Mouse (Mus musculus) mouse trophoblast stem cell (cell line): ENCODE results near the gene Unc45a.
"Not testable (repeated sequence)": the region's sequence is repeated elsewhere in the genome, so short reads cannot be mapped to it uniquely, and the experiment has no call there.

ENCODE experiments used
- in situ Hi-C, 2 experiments: fragments of 300-500 bp; cut with MseI, MboI; formaldehyde crosslinking; loops; 2 replicates in 1 of 2; 3 replicates in 1 of 2; pipeline ENCODE4 v1.15.1; 2025

Gene Unc45a

DNA sequence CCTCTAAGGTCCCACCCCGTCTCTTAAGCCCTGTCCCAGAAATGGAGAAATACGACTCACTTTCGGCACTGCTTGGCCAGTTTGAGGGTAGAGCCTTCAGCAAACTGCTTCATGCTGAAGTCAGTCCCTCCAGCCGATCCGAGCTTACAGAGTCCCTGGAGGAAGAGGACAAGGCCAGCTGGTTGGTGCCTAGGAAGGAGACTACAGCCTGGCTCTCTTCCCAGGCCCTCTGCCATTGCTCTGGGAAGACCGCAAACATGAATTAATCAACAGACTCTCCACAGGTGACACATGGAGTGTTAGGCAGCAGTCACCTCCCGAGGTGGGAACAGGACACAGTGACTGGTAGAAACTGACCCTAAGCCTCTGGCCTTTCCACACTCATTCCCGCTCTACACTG, 10.5 kb downstream of the Unc45a start:
- in situ Hi-C loops, result no loop called here

- in situ Hi-C loops, result no loop called here
Observed at GRCm38 (mm10) chr7:80326076-80326475, 14.7 kb downstream of the Unc45a start.

DNA sequence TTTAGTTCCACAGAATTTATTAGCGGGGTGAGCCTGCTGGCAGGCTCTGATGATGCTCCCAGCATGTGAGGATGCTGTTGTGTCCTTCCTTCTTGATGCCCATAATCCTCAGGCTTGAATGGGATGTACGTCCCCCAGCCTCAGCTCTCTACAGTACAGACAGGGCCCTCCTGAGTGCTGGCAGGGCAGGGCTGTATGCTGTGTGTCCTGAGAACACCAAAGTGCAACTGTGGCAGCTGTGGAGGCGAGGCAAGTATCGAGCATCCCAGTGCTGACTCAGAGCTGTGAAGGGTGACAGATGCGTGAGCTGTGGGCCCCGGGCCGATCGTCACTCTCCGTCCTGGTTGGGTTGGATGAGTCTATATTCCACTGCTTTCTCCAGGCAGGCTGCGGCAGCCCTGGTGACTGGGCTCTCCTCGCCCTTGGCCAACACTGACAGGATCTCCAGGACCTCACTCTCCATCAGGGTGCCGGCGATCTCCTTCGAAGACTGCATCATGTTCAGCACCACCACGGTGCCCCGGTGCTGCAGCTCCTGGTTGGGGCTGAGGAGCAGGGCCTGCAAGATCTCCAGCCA, 15.4 kb downstream of the Unc45a start:
- in situ Hi-C loops, result no loop called here

- in situ Hi-C loops, result not testable (repeated sequence)
Observed at GRCm38 (mm10) chr7:80324816-80325119, 16.0 kb downstream of the Unc45a start.

DNA sequence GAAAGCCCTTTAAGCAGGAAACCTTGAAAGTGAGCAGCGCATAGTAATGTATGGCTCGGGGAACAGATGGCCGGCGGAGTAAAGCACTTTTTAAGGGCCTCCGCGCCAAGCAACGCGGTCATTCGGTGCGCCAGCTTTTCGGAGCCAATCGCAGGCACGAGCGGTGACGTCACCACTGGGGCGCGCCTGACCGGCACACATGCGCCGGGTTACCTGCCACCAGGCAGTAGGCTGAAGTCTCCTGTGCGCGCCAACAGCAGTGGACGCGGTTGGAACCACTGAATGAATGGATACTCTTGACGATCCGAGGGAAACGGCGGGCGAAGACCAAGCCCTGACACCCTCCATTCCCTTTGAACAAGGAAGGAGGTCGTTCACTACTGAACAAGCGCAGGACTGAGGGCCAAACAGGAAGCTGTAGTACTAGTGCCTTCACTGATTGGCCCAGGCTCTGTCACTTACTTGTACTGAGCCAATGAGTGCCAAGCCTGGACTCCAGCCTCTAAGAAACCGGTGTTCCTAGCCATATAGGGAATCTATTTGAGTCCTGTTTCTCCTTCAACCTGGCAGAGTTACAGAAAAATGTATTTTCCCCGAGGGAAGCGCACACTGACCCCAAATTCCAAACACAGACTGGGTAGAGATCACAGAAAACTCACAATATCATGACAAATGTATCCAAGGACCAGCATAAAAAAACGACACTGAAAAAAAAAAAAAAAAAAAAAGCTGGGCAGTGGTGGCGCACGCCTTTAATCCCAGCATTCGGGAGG, 16.6 kb downstream of the Unc45a start, which contains the start of gene Rccd1:
Rccd1 (minus strand) TSS at position 412 of the 773 bp plus-strand sequence.
- in situ Hi-C loops, result no loop called here

- in situ Hi-C loops, result no loop called here
Observed at GRCm38 (mm10) chr7:80323336-80323735, 17.5 kb downstream of the Unc45a start.

- in situ Hi-C loops, result no loop called here
Observed at GRCm38 (mm10) chr7:80319846-80320496, 20.8 kb downstream of the Unc45a start.

DNA sequence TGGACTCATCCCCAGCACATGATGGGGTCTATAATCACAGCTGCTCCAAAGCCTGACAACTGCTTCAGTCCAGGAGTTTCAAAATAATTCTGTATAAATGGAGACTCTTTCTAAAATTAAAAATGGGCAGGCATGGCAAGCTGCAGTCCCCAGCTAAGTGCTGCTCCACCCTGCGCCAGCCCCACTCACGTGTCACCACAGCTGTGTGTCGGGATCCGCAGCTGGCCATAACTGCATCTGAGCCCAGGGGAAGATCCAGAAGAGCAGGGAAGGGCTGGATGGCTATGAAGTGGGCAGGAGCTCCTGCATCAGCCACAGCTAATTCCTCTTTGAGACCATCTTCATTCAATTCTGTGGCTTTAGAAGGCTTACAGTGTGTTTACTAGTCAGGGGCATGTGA, 22.1 kb downstream of the Unc45a start:
- in situ Hi-C loops, result no loop called here

DNA sequence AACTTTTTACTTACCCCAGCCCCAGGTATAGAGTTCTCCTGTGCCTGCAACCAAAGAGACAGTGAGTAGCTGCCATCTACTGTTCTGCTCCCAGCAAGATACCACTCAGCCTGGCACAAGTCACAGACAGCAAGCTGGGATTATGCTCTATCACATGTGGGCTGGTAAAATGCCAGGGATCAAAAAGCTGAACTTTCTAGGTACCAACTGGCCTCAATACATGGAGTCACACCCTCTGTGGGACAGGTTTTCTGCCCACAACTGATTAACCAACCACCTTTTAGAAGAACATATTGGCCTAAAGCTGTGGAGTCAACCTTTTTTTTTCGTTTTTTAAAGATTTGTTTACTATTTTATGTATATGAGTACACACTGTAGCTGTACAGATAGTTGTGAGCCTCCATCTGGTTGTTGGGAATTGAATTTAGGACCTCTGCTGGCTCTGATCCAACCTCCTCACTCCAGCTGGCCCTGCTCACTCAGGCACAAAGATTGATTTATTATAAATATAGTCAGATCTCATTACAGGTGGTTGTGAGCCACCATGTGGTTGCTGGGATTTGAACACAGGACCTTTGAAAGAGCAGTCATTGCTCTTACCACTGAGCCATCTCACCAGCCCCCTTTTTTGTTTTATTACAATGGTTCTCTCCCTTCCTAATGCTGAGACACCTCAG, 23.2 kb downstream of the Unc45a start:
- in situ Hi-C loops, result no loop called here

DNA sequence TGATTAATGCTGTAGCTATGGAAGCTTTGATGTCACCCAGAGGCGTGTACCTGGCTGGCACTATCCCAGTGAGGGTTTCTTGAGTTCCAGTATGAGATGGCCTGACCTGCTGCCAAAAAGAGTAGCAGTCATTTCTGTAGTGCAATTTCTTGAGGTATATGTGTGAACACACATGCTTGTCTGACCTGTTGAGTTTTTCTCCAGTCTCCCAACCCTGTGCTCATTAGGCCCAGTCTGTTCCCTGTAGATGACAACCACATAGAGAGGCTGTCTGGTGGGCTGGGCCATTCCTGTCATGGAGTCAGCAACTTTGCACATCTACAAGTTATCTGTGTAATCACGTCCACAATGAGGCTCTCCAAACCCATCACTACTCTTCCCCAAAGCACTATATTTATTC, 25.1 kb downstream of the Unc45a start:
- in situ Hi-C loops, result no loop called here

DNA sequence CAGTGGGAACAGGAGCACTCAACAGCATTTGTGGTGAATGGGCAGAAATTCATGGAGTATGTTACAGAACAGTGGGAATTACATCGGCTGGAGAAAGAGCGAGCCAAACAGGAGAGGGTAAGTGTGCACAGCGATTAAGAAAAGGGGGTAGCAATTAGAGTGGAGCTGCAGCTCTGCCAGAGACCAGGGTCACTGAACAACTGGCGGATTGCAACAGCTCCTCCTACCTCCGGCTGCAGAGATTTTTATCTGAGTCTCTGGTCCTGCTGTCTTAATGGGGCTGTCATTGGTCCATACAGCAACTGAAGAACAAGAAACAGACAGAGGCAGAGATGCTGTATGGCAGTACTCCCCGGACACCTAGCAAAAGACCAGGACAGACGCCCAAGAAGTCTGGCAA, 30.0 kb downstream of the Unc45a start:
- in situ Hi-C loops, result no loop called here

DNA sequence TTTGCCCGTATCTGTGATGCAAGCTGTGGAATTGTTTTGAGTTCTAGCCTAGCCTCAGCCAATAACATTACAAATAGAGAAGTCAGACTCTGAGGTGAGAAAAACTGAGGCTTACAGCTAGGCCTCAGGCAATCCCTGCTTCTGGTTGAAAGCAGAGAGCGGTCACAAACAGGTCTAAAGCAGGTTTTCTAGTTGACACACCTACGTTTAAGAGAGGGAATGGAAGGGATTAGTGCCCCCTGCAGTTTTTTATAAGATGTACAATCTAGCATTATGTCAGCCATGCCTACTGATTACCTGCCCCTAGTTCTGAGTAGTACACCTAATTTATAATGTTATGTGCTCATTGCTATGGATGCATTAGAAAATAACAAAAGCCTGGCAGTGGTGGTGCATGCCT, 33.0 kb downstream of the Unc45a start:
- in situ Hi-C loops, result no loop called here

- in situ Hi-C loops, result no loop called here
Observed at GRCm38 (mm10) chr7:80301522-80301921, 39.3 kb downstream of the Unc45a start.

DNA sequence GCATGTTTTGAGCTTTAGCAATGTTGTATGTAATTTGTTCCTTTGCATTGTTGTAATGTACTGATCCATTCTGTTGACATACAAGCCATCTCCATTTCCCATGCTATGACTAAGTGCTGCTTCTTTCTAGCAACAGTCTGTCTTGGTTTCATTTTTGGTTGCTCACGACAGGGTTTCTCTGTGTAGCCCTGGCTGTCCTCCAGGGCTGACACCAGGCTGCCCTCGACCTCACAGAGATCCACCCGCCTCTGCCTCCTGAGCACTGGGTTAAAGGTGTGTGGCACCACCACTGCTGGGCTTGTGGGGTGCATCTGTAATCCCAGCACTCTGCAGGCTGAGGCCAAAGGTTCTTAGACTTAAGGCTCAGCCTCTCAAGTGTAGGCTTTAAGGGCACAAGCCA, 41.2 kb downstream of the Unc45a start:
- in situ Hi-C loops, result no loop called here

DNA sequence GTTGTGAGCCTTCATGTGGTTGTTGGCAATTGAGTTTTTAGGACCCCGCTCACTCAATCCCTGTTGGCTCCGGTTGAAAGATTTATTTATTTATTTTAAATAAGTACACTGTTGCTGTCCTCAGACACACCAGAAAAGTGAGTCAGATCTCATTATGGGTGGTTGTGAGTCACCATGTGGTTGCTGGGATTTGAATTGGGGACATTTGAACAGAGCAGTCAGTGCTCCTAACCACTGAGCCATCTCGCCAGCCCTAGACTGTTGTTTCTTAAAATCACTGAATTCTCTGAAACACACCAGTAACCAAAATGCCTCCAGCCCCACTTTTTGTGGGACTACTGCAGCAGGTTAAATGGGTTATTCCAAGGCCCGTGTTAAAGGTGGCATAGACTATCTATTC, 42.1 kb downstream of the Unc45a start:
- in situ Hi-C loops, result no loop called here

- in situ Hi-C loops, result no loop called here
Observed at GRCm38 (mm10) chr7:80297041-80297440, 43.8 kb downstream of the Unc45a start.

- in situ Hi-C loops, result no loop called here
Observed at GRCm38 (mm10) chr7:80296462-80296861, 44.3 kb downstream of the Unc45a start.

DNA sequence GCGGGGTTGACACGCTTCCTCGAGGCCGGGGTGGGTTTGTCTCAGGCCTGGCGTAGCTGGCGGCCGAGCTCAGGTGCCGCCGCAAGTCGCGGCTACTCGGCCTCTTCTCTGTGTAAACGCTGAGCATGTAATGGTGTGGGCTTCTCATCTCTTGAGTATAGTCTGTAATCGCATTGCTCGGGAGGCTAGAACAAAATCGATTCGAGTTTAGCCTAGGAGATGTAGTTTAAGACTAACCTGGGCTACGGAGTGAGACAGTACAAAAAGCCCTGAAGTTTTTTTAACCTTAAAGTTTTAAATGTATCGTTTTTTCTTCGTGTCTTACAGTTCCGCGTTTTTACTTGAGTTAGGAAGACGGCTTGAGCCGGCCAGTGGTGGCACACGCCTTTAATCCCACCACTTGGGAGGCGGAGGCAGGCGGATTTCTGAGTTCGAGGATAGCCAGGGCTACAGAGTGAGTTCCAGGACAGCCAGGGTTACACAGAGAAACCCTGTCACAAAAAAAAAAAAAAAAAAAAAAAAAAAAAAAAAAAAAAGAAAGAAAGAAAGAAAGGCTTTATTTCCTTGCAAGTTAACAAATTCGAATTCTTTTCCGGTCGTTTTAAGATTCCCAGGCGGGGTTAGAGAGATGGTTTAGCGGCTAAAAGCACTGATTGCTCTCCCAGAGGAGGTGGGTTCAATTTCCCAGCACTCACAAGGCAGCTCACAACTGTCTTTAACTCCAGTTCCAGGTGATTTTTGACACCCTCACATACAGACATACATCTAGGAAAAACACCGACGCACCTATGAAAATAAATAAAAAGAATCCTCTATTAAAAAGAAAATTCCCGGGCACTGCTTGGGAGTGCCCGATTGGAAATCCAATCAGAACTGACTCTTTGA, 45.8 kb downstream of the Unc45a start:
- in situ Hi-C loops, result no loop called here

- in situ Hi-C loops, result no loop called here
Observed at GRCm38 (mm10) chr7:80294062-80294763, 46.6 kb downstream of the Unc45a start, which contains the start of gene Prc1. Gene Prc1, plus strand, starts transcription at chr7:80294450.

GRCm38 (mm10) chr7:80287736-80288135, 53.1 kb downstream of the Unc45a start:
- in situ Hi-C loops, result no loop called here

DNA sequence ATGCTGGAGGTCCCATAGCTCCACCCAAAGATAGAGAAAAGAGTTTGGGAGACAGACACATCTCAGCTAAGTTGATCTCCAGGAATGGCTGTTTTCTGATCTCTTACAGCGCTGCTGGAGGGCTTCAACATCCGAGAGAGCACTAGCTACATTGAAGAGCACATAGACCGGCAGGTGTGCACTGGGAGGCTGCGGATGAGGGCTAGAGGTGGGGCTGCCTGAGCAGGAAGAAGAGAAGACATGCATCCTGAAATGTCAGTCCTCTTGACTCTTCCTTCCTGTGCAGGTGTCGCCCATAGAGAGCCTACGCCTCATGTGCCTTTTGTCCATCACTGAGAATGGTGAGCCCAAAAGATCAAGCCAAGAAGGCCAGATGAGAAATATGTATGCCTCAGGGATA, 55.1 kb downstream of the Unc45a start:
- in situ Hi-C loops, result no loop called here
